ENCODE assay signal across 15 mouse cellular contexts in the genomic region with DNA sequence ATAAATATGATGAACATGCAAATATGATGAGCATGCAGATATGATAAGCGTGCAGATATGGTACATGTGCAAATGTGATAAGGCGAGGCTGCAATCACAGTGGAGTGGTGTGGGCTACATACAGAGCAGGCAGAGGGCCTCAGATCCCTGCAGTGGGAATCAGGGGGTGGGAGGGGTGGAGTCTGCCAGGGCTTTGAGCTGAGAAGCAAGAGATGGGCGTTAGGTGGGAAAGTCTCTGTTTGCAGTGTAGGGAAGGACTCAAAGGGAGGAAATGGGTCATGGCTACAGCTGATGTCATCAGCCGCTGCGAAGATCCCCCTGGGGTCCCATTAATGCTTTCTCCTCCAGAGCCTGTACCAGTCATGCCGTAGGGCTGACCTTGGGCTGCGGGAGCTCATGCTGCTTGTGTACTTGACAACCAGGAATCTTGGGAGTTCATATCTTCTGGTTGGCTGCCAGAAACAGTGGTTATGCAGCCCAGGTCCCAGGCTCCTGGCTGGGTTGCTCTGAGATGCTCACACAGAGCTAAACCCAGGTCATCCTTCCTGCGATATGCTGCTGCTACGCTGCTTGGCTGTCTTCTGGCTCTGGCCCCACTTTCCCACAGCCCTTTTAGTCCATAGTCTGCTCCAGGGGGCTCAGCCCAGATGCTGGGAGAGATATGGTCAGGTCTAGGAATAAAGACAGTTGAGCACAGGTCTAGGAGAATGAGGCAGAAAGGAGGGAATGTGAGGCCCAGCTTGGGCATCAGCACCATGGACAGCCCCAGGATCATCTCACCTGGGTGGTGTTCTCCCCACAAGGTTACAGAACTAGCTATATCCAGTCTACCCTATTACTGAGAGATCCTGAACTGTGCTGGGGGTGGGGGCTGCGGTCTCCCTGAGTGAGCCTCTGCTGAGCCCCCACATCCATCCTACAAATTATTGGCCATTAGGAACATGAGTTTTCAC. TPM values are rescaled to one million over a fixed set of nuclear protein-coding genes. Genes with fewer than 3 reads are reported as not detected.
DNase-seq lines count a peak whose midpoint lies in the region; ATAC-seq and TF ChIP-seq lines count a peak whose summit lies in the region.
"Had no signal": no experiment of that assay in that cellular context is flagged by ENCODE, and none has a peak within 500 bp of the region (broad histone marks: within the 10 kb centered on the region; RNA-seq: fewer than 3 reads in every experiment).

No protein-coding gene starts in this region.

- H3K4me1 ChIP-seq in hindbrain, postnatal 0 days (ENCODE audit: insufficient read depth, low read length): peaks cover 63% of the 10 kb centered on the region
- peaks cover 5% of the 10 kb centered on the region for H3K4me1 ChIP-seq in hindbrain, embryonic 12.5 days
- H3K4me1 ChIP-seq in midbrain, embryonic 16.5 days (ENCODE audit: control insufficient read depth, insufficient read depth, low read length): peaks cover 16% of the 10 kb centered on the region

- no peak overlapping the region for H3K4me3 ChIP-seq in hindbrain, postnatal 0 days (ENCODE audit: low read length)
- no peak overlapping the region for H3K4me3 ChIP-seq in hindbrain, embryonic 12.5 days
- H3K4me3 ChIP-seq in midbrain, embryonic 16.5 days (ENCODE audit: low read depth, low read length): no peak overlapping the region

- H3K27me3 ChIP-seq in hindbrain, postnatal 0 days (ENCODE audit: insufficient read depth, low read length): no peaks in the 10 kb centered on the region
- no peaks in the 10 kb centered on the region; the same call in 1 of the 2 replicates for H3K27me3 ChIP-seq in hindbrain, embryonic 12.5 days
- no peaks in the 10 kb centered on the region for H3K27me3 ChIP-seq in midbrain, embryonic 16.5 days (ENCODE audit: control insufficient read depth, insufficient read depth, low read depth, low read length)

- H3K36me3 ChIP-seq in hindbrain, postnatal 0 days (ENCODE audit: insufficient read depth, low read length): no peaks in the 10 kb centered on the region
- H3K36me3 ChIP-seq in hindbrain, embryonic 12.5 days: no peaks in the 10 kb centered on the region
- no peaks in the 10 kb centered on the region for H3K36me3 ChIP-seq in midbrain, embryonic 16.5 days (ENCODE audit: control insufficient read depth, insufficient read depth, low read length)

- no peak overlapping the region for H3K9ac ChIP-seq in hindbrain, postnatal 0 days (replicated peaks; ENCODE audit: low read length)
- H3K9ac ChIP-seq in hindbrain, embryonic 12.5 days: no peak overlapping the region
- H3K9ac ChIP-seq in midbrain, embryonic 16.5 days (ENCODE audit: low read depth, low read length): no peak overlapping the region

- peak; percentile 19; the same call in 1 of the 2 replicates for ATAC-seq in hindbrain, postnatal 0 days
- ATAC-seq in hindbrain, embryonic 12.5 days (ENCODE audit: low FRiP score): no peak
- ATAC-seq in midbrain, embryonic 16.5 days: 0 out of 2 replicates have a peak, but pooled peaks have one; percentile 15
- ATAC-seq in inflammation-experienced regulatory T-cells, adult 6 months: no peak
- ATAC-seq in megakaryocyte-erythroid progenitor cell, adult 5-6 weeks (replicated peaks; ENCODE audit: low FRiP score, low TSS enrichment, poor library complexity, severe bottlenecking): no peak

- WGBS in hindbrain, postnatal 0 days: 55% methylated on average over 10 of the region's 10 CpGs
- 77% methylated on average over 10 of the region's 10 CpGs for WGBS in hindbrain, embryonic 12.5 days
- WGBS in midbrain, embryonic 16.5 days: 70% methylated on average over 10 of the region's 10 CpGs

- TF ChIP-seq CTCF in hindbrain, postnatal 0 days (IDR thresholded peaks at IDR 0.05; ENCODE audit: low read depth): no peak

- H3K4me2 ChIP-seq in hindbrain, postnatal 0 days (ENCODE audit: low read depth, low read length): no peak overlapping the region
- no peak overlapping the region for H3K4me2 ChIP-seq in hindbrain, embryonic 12.5 days (replicated peaks)
- no peak overlapping the region for H3K4me2 ChIP-seq in midbrain, embryonic 16.5 days (ENCODE audit: low read length)

- H3K27ac ChIP-seq in hindbrain, postnatal 0 days: peak overlapping the region; percentile 59
- H3K27ac ChIP-seq in hindbrain, embryonic 12.5 days: no peak overlapping the region
- H3K27ac ChIP-seq in midbrain, embryonic 16.5 days (ENCODE audit: low read length): 0 out of 2 replicates have a peak overlapping the region, but pooled peaks have one; percentile 17
- H3K27ac ChIP-seq: stomach, postnatal 0 days had no signal

- no peaks in the 10 kb centered on the region for H3K9me3 ChIP-seq in hindbrain, postnatal 0 days (ENCODE audit: low read length)
- no peaks in the 10 kb centered on the region for H3K9me3 ChIP-seq in hindbrain, embryonic 12.5 days (replicated peaks)
- no peaks in the 10 kb centered on the region for H3K9me3 ChIP-seq in midbrain, embryonic 16.5 days (replicated peaks; ENCODE audit: control insufficient read depth, low read length, poor library complexity, severe bottlenecking)

- DNase-seq in hindbrain, postnatal 0 days (ENCODE audit: low spot score): no peak
- peak; percentile 19 for DNase-seq in ES-CJ7 (ENCODE audit: low read depth, low spot score)
- peak; percentile 74 for DNase-seq in MN1 (ENCODE audit: low spot score)
- DNase-seq: gastrocnemius, postnatal 10 days; kidney, adult 11 months; layer of hippocampus, adult 9-11 months; left cerebral cortex, postnatal 4 days; lung, adult 18-20 months had no signal

RNA-seq across cellular contexts. Expression of a gene that starts 27.6 kb away (rescaled TPM):
- total RNA-seq in hindbrain, postnatal 0 days (2014; rRNA removed): 255 and 263 TPM in 2 replicates
- 103 and 105 TPM in 2 replicates for polyA plus RNA-seq in hindbrain, postnatal 0 days (2015; fragmentation: Nextera tagmentation; extraction: Ambion mirVana)
- polyA plus RNA-seq in hindbrain, embryonic 12.5 days (2016; fragmentation: Nextera tagmentation; extraction: Ambion mirVana): 7.6 and 8.0 TPM in 2 replicates
- 56.8 and 61.1 TPM in 2 replicates for polyA plus RNA-seq in midbrain, embryonic 16.5 days (2015; fragmentation: Nextera tagmentation; extraction: Ambion mirVana)
- under 1 TPM in 1 of 3 experiments, not detected in 2; 0.40 TPM for polyA plus RNA-seq in inflammation-experienced regulatory T-cells, adult 6 months (2017; shearing (Covaris generic))
- total RNA-seq in megakaryocyte-erythroid progenitor cell, adult 5-6 weeks (2014; fragmentation: Nextera tagmentation): not detected in 2 replicates
- not detected in 2 replicates for total RNA-seq in megakaryocyte-erythroid progenitor cell, adult 5-6 weeks (2017)
- total RNA-seq: megakaryocyte, adult 5-6 weeks had no signal
- polyA plus RNA-seq: heart, embryonic 14.5 days had no signal

Comparison
In these comparisons a context has a peak if more than half of its experiments do, and no peak if none do; other contexts are left out.
1. ATAC-seq: peak in hindbrain, postnatal 0 days (single experiment) and midbrain, embryonic 16.5 days (single experiment); none in hindbrain, embryonic 12.5 days (single experiment), inflammation-experienced regulatory T-cells, adult 6 months (single experiment) and megakaryocyte-erythroid progenitor cell, adult 5-6 weeks (single experiment).